13 mouse cellular contexts compared by ENCODE assay signal in genomic region chr9:46083490-46083893, GRCm38 (mm10).
DNase-seq lines count a peak whose midpoint lies in the region; ATAC-seq lines count a peak whose summit lies in the region.
"Had no signal": no experiment of that assay in that cellular context is flagged by ENCODE, and none has a peak within 500 bp of the region (broad histone marks: within the 10 kb centered on the region; RNA-seq: fewer than 3 reads in every experiment).

No protein-coding gene starts in this region.

- ATAC-seq in frontal cortex, adult (ENCODE audit: low TSS enrichment): peak; percentile 80
- peak; percentile 30 to 48; a peak in 3 of 4 replicates for ATAC-seq in hematopoietic stem cell, adult 5-6 weeks (replicated peaks in 1 of 2; ENCODE audit: insufficient read depth in 1 of 2, low FRiP score in 2 of 2, low TSS enrichment in 1 of 2, low read depth in 1 of 2, poor library complexity in 2 of 2, severe bottlenecking in 2 of 2)
- ATAC-seq: intestine, postnatal 0 days had no signal

- no peak for DNase-seq in frontal cortex, postnatal 14 days (ENCODE audit: low spot score in 2 of 2)
- peak; percentile 53 to 55 for DNase-seq in right cerebral cortex, adult 2 months (ENCODE audit: low spot score in 2 of 2)
- DNase-seq in right cerebral cortex, postnatal 4 days: no peak
- DNase-seq in adrenal gland, postnatal 25 days: no peak
- no peak for DNase-seq in spleen, postnatal 10 days (ENCODE audit: low spot score in 2 of 2)
- no peak for DNase-seq in adrenal gland, adult 8-10 months
- DNase-seq: cerebellum, postnatal 25 days; gastrocnemius, postnatal 36 days; lung, adult 2 months; thymus, postnatal 4 days had no signal

Comparison
In these comparisons a context has a peak if more than half of its experiments do, and no peak if none do; other contexts are left out.
1. DNase-seq: peak in right cerebral cortex, adult 2 months (2 of 2); none in frontal cortex, postnatal 14 days (0 of 2), right cerebral cortex, postnatal 4 days (single experiment), adrenal gland, postnatal 25 days (single experiment), spleen, postnatal 10 days (0 of 2) and adrenal gland, adult 8-10 months (single experiment).